Mouse (Mus musculus): ENCODE measurements around the gene Atp8b2.
A peak's percentile ranks its signal among the peaks of the same experiment; 100 is the strongest.

Gene Atp8b2

GRCm38 (mm10) chr3:89899511-89899908, 63.8 kb downstream of the Atp8b2 start:
- DNase-seq (ENCODE audit: low read depth): no peak

- DNase-seq (ENCODE audit: low read depth): no peak
These were observed 64.3 kb downstream of the Atp8b2 start for GRCm38 (mm10) chr3:89898870-89899510.

GRCm38 (mm10) chr3:89898011-89898410, 65.3 kb downstream of the Atp8b2 start:
- no peak for DNase-seq (ENCODE audit: low read depth)

- no peak for DNase-seq (ENCODE audit: low read depth)
These were observed 66.0 kb downstream of the Atp8b2 start for GRCm38 (mm10) chr3:89897204-89897796.

- peak; percentile 60 for DNase-seq (ENCODE audit: low read depth)
These were observed 66.7 kb downstream of the Atp8b2 start for GRCm38 (mm10) chr3:89896571-89896970.

- peak; percentile 55 for DNase-seq (ENCODE audit: low read depth)
These were observed 70.7 kb downstream of the Atp8b2 start for GRCm38 (mm10) chr3:89892517-89893106.

- no peak for DNase-seq (ENCODE audit: low read depth)
These were observed 71.6 kb downstream of the Atp8b2 start for GRCm38 (mm10) chr3:89891696-89892095.

- no peak for DNase-seq (ENCODE audit: low read depth)
These were observed 73.4 kb downstream of the Atp8b2 start for GRCm38 (mm10) chr3:89889841-89890430.
